Mouse (Mus musculus): ENCODE results near the gene Bglap3.

DNA sequence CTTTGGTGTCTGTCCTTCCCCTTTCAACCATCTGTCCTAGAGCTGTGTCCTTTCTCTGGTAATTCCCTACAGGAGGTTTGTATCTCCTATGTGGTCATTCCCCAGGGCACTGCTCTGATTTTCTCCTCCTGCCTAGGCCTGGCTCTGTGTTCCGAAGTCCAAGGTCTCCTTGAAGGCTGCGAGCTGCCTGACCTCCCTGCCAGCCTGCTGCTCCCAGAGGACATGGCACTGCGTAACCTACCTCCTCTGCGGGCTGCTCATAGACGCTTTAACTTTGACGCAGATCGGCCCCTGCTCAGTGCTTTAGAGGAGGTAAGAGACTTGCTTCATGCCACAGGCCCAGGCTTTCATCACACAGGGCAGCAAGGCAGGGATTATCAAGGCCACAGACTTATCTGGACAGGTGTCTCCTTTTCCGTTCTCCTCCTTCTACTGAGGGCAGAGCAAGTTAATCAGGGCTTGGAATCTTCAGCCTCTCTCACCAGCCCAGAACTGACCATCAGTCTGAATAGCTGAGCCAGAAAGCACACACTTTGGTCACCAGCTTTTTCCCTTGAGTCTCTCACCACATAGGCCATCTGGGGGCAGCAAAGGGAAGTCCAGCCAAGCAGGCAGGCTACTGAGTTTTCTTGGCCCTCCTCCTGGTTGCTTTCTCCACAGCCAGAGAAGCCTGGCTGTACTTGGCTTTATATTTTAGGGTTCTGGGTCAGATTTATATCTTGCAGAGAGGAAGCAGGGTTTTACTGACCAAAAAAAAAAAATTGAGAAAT lies 18.0 kb downstream of the Bglap3 start:
- TF ChIP-seq POLR2A (IDR thresholded peaks at IDR 0.05; ENCODE audit: insufficient read depth, low read depth, low read length) (no peak), CTCF (IDR thresholded peaks at IDR 0.05) (peak; percentile 23)

Measured in heart, adult 2 months (tissue).